Mouse (Mus musculus) inflammation-experienced regulatory T-cells, adult 16 weeks (primary cell): ENCODE measurements around the gene Cbln1. TPM values are rescaled to one million over a fixed set of nuclear protein-coding genes. Genes with fewer than 3 reads are reported as not detected.

ENCODE experiments used
- polyA plus RNA-seq: library from polyadenylated mRNA; unstranded; fragments of 100-300 nt; shearing (Covaris generic); gene quantifications from one replicate; pipeline ENCODE4 v1.2.1, GENCODE M21; 2017

Gene Cbln1
- polyA plus RNA-seq = not detected

GRCm38 (mm10) chr8:87472271-87473236 is at the start of gene Cbln1:
Gene Cbln1 (minus strand): TSS chr8:87472609.

Other genes with a start within 250 kb of the Cbln1 start
- gene 4933402J07Rik, start 91.2 kb upstream of the Cbln1 start, polyA plus RNA-seq = not detected